Mouse (Mus musculus): ENCODE measurements at regions not wholly inside any gene's neighbourhood (a gene's known extent, or its start where the extent isn't known, plus 50 kb on each side); places are given as distances from the start of the nearest gene placed in this dataset.

DNA sequence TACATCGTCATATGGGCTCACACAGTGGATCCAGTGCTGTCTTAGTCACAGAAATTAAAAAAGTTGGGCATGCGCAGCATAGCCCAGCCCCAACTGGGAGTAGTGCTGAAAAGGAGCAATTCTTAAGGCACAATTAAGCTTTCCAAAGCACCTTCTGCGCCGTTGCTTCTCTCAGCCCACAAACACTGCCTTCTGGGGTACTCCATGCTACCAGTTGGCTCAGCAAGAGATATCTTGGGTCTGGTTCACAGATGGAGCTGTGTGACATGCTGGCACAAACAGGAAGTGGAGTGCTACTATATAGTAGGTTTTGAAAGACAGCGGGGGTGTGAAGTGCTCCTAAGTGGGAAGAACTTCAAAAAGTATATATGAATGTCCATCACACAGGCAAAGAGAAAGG lies 185.0 kb upstream of the Gcfc2 start:
- no peaks in the 10 kb centered on the region for H3K79me3 ChIP-seq (ENCODE audit: low read depth)
- TF ChIP-seq MAX (IDR thresholded peaks at IDR 0.05): no peak
- H3ac ChIP-seq (ENCODE audit: control insufficient read depth, insufficient read length, low read depth): no peak overlapping the region

DNA sequence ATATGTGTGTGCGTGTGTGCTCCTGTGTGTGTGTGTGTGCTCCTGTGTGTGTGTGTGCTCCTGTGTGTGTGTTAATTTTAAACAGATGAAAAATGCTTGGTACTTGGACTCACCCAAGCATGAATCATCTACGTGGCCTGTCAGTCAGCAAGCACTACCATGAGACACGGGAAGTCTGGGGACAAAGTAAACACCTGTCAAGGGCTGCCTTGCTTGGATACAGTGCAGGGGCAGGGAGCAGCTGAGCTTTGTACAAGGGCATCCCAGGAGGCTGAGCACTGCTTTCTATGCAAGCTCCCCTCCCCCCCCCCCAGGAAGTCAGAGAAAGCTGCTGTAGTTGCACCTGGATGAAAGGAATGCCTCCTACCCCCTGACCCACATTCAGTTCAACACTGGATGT lies 173.8 kb upstream of the Gcfc2 start:
- Histone ChIP-seq H3K79me2 (ENCODE audit: control insufficient read depth, insufficient read depth) (no peaks in the 10 kb centered on the region), H3K4me3 (ENCODE audit: insufficient read depth, poor library complexity, severe bottlenecking) (no peak overlapping the region), H3K36me3 (ENCODE audit: control insufficient read depth, insufficient read depth) (no peaks in the 10 kb centered on the region), H3K79me3 (ENCODE audit: low read depth) (no peaks in the 10 kb centered on the region), H3ac (ENCODE audit: control insufficient read depth, insufficient read length, low read depth) (no peak overlapping the region), H3K27me3 (ENCODE audit: control insufficient read depth, insufficient read depth, insufficient read length) (no peaks in the 10 kb centered on the region)
- TF ChIP-seq CTCF (IDR thresholded peaks at IDR 0.05; ENCODE audit: control insufficient read depth, insufficient read depth, insufficient read length) (no peak), CEBPB (IDR thresholded peaks at IDR 0.05; ENCODE audit: low read depth) (no peak), USF1 (IDR thresholded peaks at IDR 0.05; ENCODE audit: low read depth) (no peak), MYOG (IDR thresholded peaks at IDR 0.05; ENCODE audit: control insufficient read depth, extremely low read depth, insufficient read length) (no peak), MYOD1 (IDR thresholded peaks at IDR 0.05; ENCODE audit: control insufficient read depth, insufficient read length, low read depth) (no peak), FOSL1 (IDR thresholded peaks at IDR 0.05; ENCODE audit: insufficient read depth, low read length, poor library complexity, severe bottlenecking) (no peak), MAX (IDR thresholded peaks at IDR 0.05) (no peak)

More for the DNA sequence above, 185.0 kb upstream of the Gcfc2 start:
- Histone ChIP-seq H3K79me2 (ENCODE audit: control insufficient read depth, insufficient read depth) (no peaks in the 10 kb centered on the region), H3K4me3 (ENCODE audit: insufficient read depth, poor library complexity, severe bottlenecking) (no peak overlapping the region), H3K27me3 (ENCODE audit: control insufficient read depth, insufficient read depth, insufficient read length) (no peaks in the 10 kb centered on the region), H3K36me3 (ENCODE audit: control insufficient read depth, insufficient read depth) (no peaks in the 10 kb centered on the region)

DNA sequence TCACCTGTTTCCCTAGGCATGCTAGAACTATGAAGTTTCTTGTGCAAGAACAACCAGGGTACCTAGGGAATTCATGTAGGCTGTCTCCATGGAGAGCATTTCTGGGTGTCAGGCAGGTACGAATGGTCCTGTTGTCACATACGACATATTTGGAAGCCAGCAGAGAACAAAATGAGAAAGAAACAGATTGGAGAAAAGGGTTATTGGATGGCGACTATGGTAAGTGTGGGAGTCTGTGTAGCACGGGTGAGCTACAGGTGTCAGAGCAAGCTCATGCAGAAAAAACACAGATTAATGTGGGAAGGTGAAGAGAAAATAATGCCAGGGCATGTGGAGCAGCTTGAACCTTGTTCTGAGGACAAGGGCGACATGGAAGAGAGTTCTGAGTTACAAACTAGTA lies 171.8 kb upstream of the Gcfc2 start:
- Histone ChIP-seq H3K79me3 (ENCODE audit: low read depth) (no peaks in the 10 kb centered on the region), H3K27me3 (ENCODE audit: control insufficient read depth, insufficient read depth, insufficient read length) (no peaks in the 10 kb centered on the region), H3K36me3 (ENCODE audit: control insufficient read depth, insufficient read depth) (no peaks in the 10 kb centered on the region), H3K4me3 (ENCODE audit: insufficient read depth, poor library complexity, severe bottlenecking) (no peak overlapping the region), H3K79me2 (ENCODE audit: control insufficient read depth, insufficient read depth) (no peaks in the 10 kb centered on the region), H3ac (ENCODE audit: control insufficient read depth, insufficient read length, low read depth) (no peak overlapping the region)
- TF ChIP-seq USF1 (IDR thresholded peaks at IDR 0.05; ENCODE audit: low read depth) (no peak), FOSL1 (IDR thresholded peaks at IDR 0.05; ENCODE audit: insufficient read depth, low read length, poor library complexity, severe bottlenecking) (no peak), MAX (IDR thresholded peaks at IDR 0.05) (no peak), MYOD1 (IDR thresholded peaks at IDR 0.05; ENCODE audit: control insufficient read depth, insufficient read length, low read depth) (no peak), MYOG (IDR thresholded peaks at IDR 0.05; ENCODE audit: control insufficient read depth, extremely low read depth, insufficient read length) (no peak), CEBPB (IDR thresholded peaks at IDR 0.05; ENCODE audit: low read depth) (no peak)

DNA sequence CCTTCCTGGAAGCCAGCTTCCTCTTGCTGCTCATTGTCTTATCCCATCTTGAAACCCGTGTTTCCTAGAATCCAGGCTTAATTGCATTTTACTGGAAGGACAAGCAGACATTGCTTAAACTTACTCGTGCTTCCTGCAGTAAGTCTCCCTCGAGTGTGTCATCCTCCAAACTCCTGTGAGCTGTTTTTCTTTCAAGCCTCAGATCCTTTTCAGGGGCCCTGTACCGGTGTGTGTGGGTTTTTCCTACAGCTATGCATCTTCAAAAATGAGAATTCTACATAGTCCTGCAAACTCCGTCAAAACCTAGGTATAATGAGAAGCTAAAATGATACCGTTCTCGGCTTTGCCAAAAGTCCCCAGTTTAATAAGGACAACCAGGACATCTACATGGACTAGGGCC lies 167.2 kb upstream of the Gcfc2 start:
- H3K79me3 ChIP-seq (ENCODE audit: low read depth): no peaks in the 10 kb centered on the region
- H3ac ChIP-seq (ENCODE audit: control insufficient read depth, insufficient read length, low read depth): no peak overlapping the region
- H3K4me3 ChIP-seq (ENCODE audit: insufficient read depth, poor library complexity, severe bottlenecking): no peak overlapping the region
- no peaks in the 10 kb centered on the region for H3K79me2 ChIP-seq (ENCODE audit: control insufficient read depth, insufficient read depth)
- H3K27me3 ChIP-seq (ENCODE audit: control insufficient read depth, insufficient read depth, insufficient read length): no peaks in the 10 kb centered on the region
- H3K36me3 ChIP-seq (ENCODE audit: control insufficient read depth, insufficient read depth): no peaks in the 10 kb centered on the region
- TF ChIP-seq USF1 (IDR thresholded peaks at IDR 0.05; ENCODE audit: low read depth): no peak
- TF ChIP-seq MYOD1 (IDR thresholded peaks at IDR 0.05; ENCODE audit: control insufficient read depth, insufficient read length, low read depth): no peak

DNA sequence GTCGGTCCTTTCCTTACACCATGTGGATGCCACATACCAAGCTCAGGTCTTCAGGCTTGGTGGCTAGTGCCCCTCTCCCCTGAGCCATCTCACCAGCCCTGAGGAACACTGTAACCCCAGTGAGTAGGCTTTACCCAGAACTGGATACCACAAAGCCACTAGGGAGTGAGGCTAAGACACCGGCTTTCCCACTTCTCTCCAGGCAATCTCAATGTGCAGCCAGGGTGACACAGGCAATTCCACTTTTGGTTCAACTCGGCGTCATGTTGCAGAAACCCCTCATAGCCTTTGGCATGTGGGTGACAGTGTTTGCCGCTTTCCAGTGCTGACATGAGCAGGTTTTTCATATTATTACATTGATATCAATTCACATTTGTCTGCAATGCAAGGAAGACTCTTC lies 164.6 kb upstream of the Gcfc2 start:
- H3K4me3 ChIP-seq (ENCODE audit: insufficient read depth, poor library complexity, severe bottlenecking): no peak overlapping the region

DNA sequence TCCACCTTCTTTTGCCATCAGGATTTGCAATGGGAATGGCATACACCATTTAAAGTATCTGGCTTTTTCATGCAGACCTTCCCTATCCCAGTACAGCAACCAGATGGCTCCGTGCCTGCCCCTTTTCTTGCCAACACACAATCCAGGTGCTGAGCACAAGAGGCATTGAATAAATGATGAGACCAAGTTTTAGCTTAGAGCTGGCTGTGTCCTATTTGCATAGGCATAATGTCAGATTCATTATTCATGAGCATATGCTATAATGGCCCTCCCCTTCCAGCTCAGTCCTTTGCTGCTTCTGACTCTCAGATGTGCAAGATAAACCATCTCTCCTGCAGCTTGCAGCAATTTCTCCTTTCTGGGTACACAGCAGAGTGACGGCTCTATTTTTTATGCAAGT lies 163.3 kb upstream of the Gcfc2 start:
- no peaks in the 10 kb centered on the region for H3K27me3 ChIP-seq (ENCODE audit: control insufficient read depth, insufficient read depth, insufficient read length)
- TF ChIP-seq CTCF (IDR thresholded peaks at IDR 0.05; ENCODE audit: control insufficient read depth, insufficient read depth, insufficient read length) (no peak), USF1 (IDR thresholded peaks at IDR 0.05; ENCODE audit: low read depth) (no peak), MYOD1 (IDR thresholded peaks at IDR 0.05; ENCODE audit: control insufficient read depth, insufficient read length, low read depth) (no peak), MAX (IDR thresholded peaks at IDR 0.05) (no peak), CEBPB (IDR thresholded peaks at IDR 0.05; ENCODE audit: low read depth) (no peak), MYOG (IDR thresholded peaks at IDR 0.05; ENCODE audit: control insufficient read depth, extremely low read depth, insufficient read length) (no peak), FOSL1 (IDR thresholded peaks at IDR 0.05; ENCODE audit: insufficient read depth, low read length, poor library complexity, severe bottlenecking) (no peak)
- H3K79me3 ChIP-seq (ENCODE audit: low read depth): no peaks in the 10 kb centered on the region

More for the DNA sequence above, 164.6 kb upstream of the Gcfc2 start:
- Histone ChIP-seq H3K36me3 (ENCODE audit: control insufficient read depth, insufficient read depth) (no peaks in the 10 kb centered on the region), H3K79me2 (ENCODE audit: control insufficient read depth, insufficient read depth) (no peaks in the 10 kb centered on the region), H3ac (ENCODE audit: control insufficient read depth, insufficient read length, low read depth) (no peak overlapping the region), H3K27me3 (ENCODE audit: control insufficient read depth, insufficient read depth, insufficient read length) (no peaks in the 10 kb centered on the region), H3K79me3 (ENCODE audit: low read depth) (no peaks in the 10 kb centered on the region)
- TF ChIP-seq CEBPB (IDR thresholded peaks at IDR 0.05; ENCODE audit: low read depth): no peak
- no peak for TF ChIP-seq MAX (IDR thresholded peaks at IDR 0.05)
- TF ChIP-seq MYOG (IDR thresholded peaks at IDR 0.05; ENCODE audit: control insufficient read depth, extremely low read depth, insufficient read length): no peak
- no peak for TF ChIP-seq CTCF (IDR thresholded peaks at IDR 0.05; ENCODE audit: control insufficient read depth, insufficient read depth, insufficient read length)
- TF ChIP-seq FOSL1 (IDR thresholded peaks at IDR 0.05; ENCODE audit: insufficient read depth, low read length, poor library complexity, severe bottlenecking): no peak
- no peak for TF ChIP-seq MYOD1 (IDR thresholded peaks at IDR 0.05; ENCODE audit: control insufficient read depth, insufficient read length, low read depth)
- no peak for TF ChIP-seq USF1 (IDR thresholded peaks at IDR 0.05; ENCODE audit: low read depth)

More for the DNA sequence above, 163.3 kb upstream of the Gcfc2 start:
- Histone ChIP-seq H3ac (ENCODE audit: control insufficient read depth, insufficient read length, low read depth) (no peak overlapping the region), H3K36me3 (ENCODE audit: control insufficient read depth, insufficient read depth) (no peaks in the 10 kb centered on the region), H3K4me3 (ENCODE audit: insufficient read depth, poor library complexity, severe bottlenecking) (no peak overlapping the region), H3K79me2 (ENCODE audit: control insufficient read depth, insufficient read depth) (no peaks in the 10 kb centered on the region)

Measured in C2C12 (cell line).